Mouse (Mus musculus): ENCODE measurements around the gene Gm21962. TPM values are rescaled to one million over a fixed set of nuclear protein-coding genes. Genes with fewer than 3 reads are reported as not detected.

Gene Gm21962
- polyA plus RNA-seq, 1 experiment from 2014 or later: not detected

- Histone ChIP-seq H3K27me3 (ENCODE audit: control insufficient read depth, insufficient read depth, low read length) (no peaks in the 10 kb centered on the region), H3K36me3 (ENCODE audit: control insufficient read depth, insufficient read depth, low read length) (no peaks in the 10 kb centered on the region), H3K4me2 (ENCODE audit: low read length) (no peak overlapping the region), H3K27ac (replicated peaks in 1 of 2; ENCODE audit: control insufficient read depth in 1 of 2, insufficient read depth in 1 of 2, low read depth in 2 of 2, low read length in 2 of 2) (no peak overlapping the region), H3K9me3 (ENCODE audit: control insufficient read depth, low read length) (no peaks in the 10 kb centered on the region), H3K9ac (ENCODE audit: low read length) (no peak overlapping the region), H3K4me1 (ENCODE audit: control insufficient read depth in 2 of 2, insufficient read depth in 2 of 2, low read length in 2 of 2) (no peaks in the 10 kb centered on the region), H3K4me3 (ENCODE audit: control insufficient read depth in 1 of 2, insufficient read depth in 1 of 2, low read depth in 1 of 2, low read length in 2 of 2) (no peak overlapping the region)
- WGBS: 77% methylated on average over 5 of the region's 5 CpGs
- no peak for ATAC-seq (ENCODE audit: insufficient number of reproducible peaks, insufficient read depth, low FRiP score, low read depth)
Measured at GRCm38 (mm10) chr3:137641238-137641637, 30.1 kb upstream of the Gm21962 start.

GRCm38 (mm10) chr3:137642137-137642536 is 29.2 kb upstream of the Gm21962 start:
- WGBS: 67% methylated on average over 8 of the region's 8 CpGs
- H3K27ac ChIP-seq (replicated peaks in 1 of 2; ENCODE audit: control insufficient read depth in 1 of 2, insufficient read depth in 1 of 2, low read depth in 2 of 2, low read length in 2 of 2): no peak overlapping the region
- H3K9me3 ChIP-seq (ENCODE audit: control insufficient read depth, low read length): no peaks in the 10 kb centered on the region

GRCm38 (mm10) chr3:137642568-137642967 is 28.8 kb upstream of the Gm21962 start:
- no peak overlapping the region for H3K27ac ChIP-seq (replicated peaks in 1 of 2; ENCODE audit: control insufficient read depth in 1 of 2, insufficient read depth in 1 of 2, low read depth in 2 of 2, low read length in 2 of 2)
- ATAC-seq (ENCODE audit: insufficient number of reproducible peaks, insufficient read depth, low FRiP score, low read depth): no peak
- 73% methylated on average over 3 of the region's 3 CpGs for WGBS

More at GRCm38 (mm10) chr3:137642137-137642536, 29.2 kb upstream of the Gm21962 start:
- Histone ChIP-seq H3K4me1 (ENCODE audit: control insufficient read depth in 2 of 2, insufficient read depth in 2 of 2, low read length in 2 of 2) (no peaks in the 10 kb centered on the region), H3K4me2 (ENCODE audit: low read length) (no peak overlapping the region), H3K36me3 (ENCODE audit: control insufficient read depth, insufficient read depth, low read length) (no peaks in the 10 kb centered on the region), H3K9ac (ENCODE audit: low read length) (no peak overlapping the region), H3K27me3 (ENCODE audit: control insufficient read depth, insufficient read depth, low read length) (no peaks in the 10 kb centered on the region), H3K4me3 (ENCODE audit: control insufficient read depth in 1 of 2, insufficient read depth in 1 of 2, low read depth in 1 of 2, low read length in 2 of 2) (no peak overlapping the region)
- ATAC-seq (ENCODE audit: insufficient number of reproducible peaks, insufficient read depth, low FRiP score, low read depth): no peak

GRCm38 (mm10) chr3:137644081-137644480 is 27.2 kb upstream of the Gm21962 start:
- Histone ChIP-seq H3K4me1 (ENCODE audit: control insufficient read depth in 2 of 2, insufficient read depth in 2 of 2, low read length in 2 of 2) (no peaks in the 10 kb centered on the region), H3K27ac (replicated peaks in 1 of 2; ENCODE audit: control insufficient read depth in 1 of 2, insufficient read depth in 1 of 2, low read depth in 2 of 2, low read length in 2 of 2) (no peak overlapping the region), H3K27me3 (ENCODE audit: control insufficient read depth, insufficient read depth, low read length) (no peaks in the 10 kb centered on the region), H3K9ac (ENCODE audit: low read length) (no peak overlapping the region), H3K4me2 (ENCODE audit: low read length) (no peak overlapping the region), H3K36me3 (ENCODE audit: control insufficient read depth, insufficient read depth, low read length) (no peaks in the 10 kb centered on the region), H3K4me3 (ENCODE audit: control insufficient read depth in 1 of 2, insufficient read depth in 1 of 2, low read depth in 1 of 2, low read length in 2 of 2) (no peak overlapping the region), H3K9me3 (ENCODE audit: control insufficient read depth, low read length) (no peaks in the 10 kb centered on the region)
- no peak for ATAC-seq (ENCODE audit: insufficient number of reproducible peaks, insufficient read depth, low FRiP score, low read depth)
- 88% methylated on average over 3 of the region's 3 CpGs for WGBS

More at GRCm38 (mm10) chr3:137642568-137642967, 28.8 kb upstream of the Gm21962 start:
- Histone ChIP-seq H3K9me3 (ENCODE audit: control insufficient read depth, low read length) (no peaks in the 10 kb centered on the region), H3K36me3 (ENCODE audit: control insufficient read depth, insufficient read depth, low read length) (no peaks in the 10 kb centered on the region), H3K27me3 (ENCODE audit: control insufficient read depth, insufficient read depth, low read length) (no peaks in the 10 kb centered on the region), H3K4me3 (ENCODE audit: control insufficient read depth in 1 of 2, insufficient read depth in 1 of 2, low read depth in 1 of 2, low read length in 2 of 2) (no peak overlapping the region), H3K9ac (ENCODE audit: low read length) (no peak overlapping the region), H3K4me2 (ENCODE audit: low read length) (no peak overlapping the region), H3K4me1 (ENCODE audit: control insufficient read depth in 2 of 2, insufficient read depth in 2 of 2, low read length in 2 of 2) (no peaks in the 10 kb centered on the region)

GRCm38 (mm10) chr3:137644947-137645346 is 26.4 kb upstream of the Gm21962 start:
- Histone ChIP-seq H3K4me3 (ENCODE audit: control insufficient read depth in 1 of 2, insufficient read depth in 1 of 2, low read depth in 1 of 2, low read length in 2 of 2) (no peak overlapping the region), H3K27ac (replicated peaks in 1 of 2; ENCODE audit: control insufficient read depth in 1 of 2, insufficient read depth in 1 of 2, low read depth in 2 of 2, low read length in 2 of 2) (no peak overlapping the region), H3K9ac (ENCODE audit: low read length) (no peak overlapping the region), H3K4me2 (ENCODE audit: low read length) (no peak overlapping the region), H3K27me3 (ENCODE audit: control insufficient read depth, insufficient read depth, low read length) (no peaks in the 10 kb centered on the region), H3K36me3 (ENCODE audit: control insufficient read depth, insufficient read depth, low read length) (no peaks in the 10 kb centered on the region), H3K9me3 (ENCODE audit: control insufficient read depth, low read length) (no peaks in the 10 kb centered on the region), H3K4me1 (ENCODE audit: control insufficient read depth in 2 of 2, insufficient read depth in 2 of 2, low read length in 2 of 2) (no peaks in the 10 kb centered on the region)
- no peak for ATAC-seq (ENCODE audit: insufficient number of reproducible peaks, insufficient read depth, low FRiP score, low read depth)
- WGBS: 88% methylated on average over 6 of the region's 6 CpGs

GRCm38 (mm10) chr3:137647427-137648100 is 23.8 kb upstream of the Gm21962 start:
- Histone ChIP-seq H3K4me3 (ENCODE audit: control insufficient read depth in 1 of 2, insufficient read depth in 1 of 2, low read depth in 1 of 2, low read length in 2 of 2) (no peak overlapping the region), H3K4me1 (ENCODE audit: control insufficient read depth in 2 of 2, insufficient read depth in 2 of 2, low read length in 2 of 2) (no peaks in the 10 kb centered on the region), H3K36me3 (ENCODE audit: control insufficient read depth, insufficient read depth, low read length) (no peaks in the 10 kb centered on the region), H3K27ac (replicated peaks in 1 of 2; ENCODE audit: control insufficient read depth in 1 of 2, insufficient read depth in 1 of 2, low read depth in 2 of 2, low read length in 2 of 2) (no peak overlapping the region), H3K4me2 (ENCODE audit: low read length) (no peak overlapping the region), H3K9me3 (ENCODE audit: control insufficient read depth, low read length) (no peaks in the 10 kb centered on the region), H3K9ac (ENCODE audit: low read length) (no peak overlapping the region), H3K27me3 (ENCODE audit: control insufficient read depth, insufficient read depth, low read length) (no peaks in the 10 kb centered on the region)
- WGBS: 82% methylated on average over 12 of the region's 12 CpGs
- ATAC-seq (ENCODE audit: insufficient number of reproducible peaks, insufficient read depth, low FRiP score, low read depth): no peak

- WGBS: 68% methylated on average over 5 of the region's 5 CpGs
- no peak for ATAC-seq (ENCODE audit: insufficient number of reproducible peaks, insufficient read depth, low FRiP score, low read depth)
Measured at GRCm38 (mm10) chr3:137649112-137649511, 22.2 kb upstream of the Gm21962 start.

GRCm38 (mm10) chr3:137652853-137653252 is 18.5 kb upstream of the Gm21962 start:
- H3K4me1 ChIP-seq (ENCODE audit: control insufficient read depth in 2 of 2, insufficient read depth in 2 of 2, low read length in 2 of 2): no peaks in the 10 kb centered on the region
- 82% methylated on average over 2 of the region's 2 CpGs for WGBS
- H3K27ac ChIP-seq (replicated peaks in 1 of 2; ENCODE audit: control insufficient read depth in 1 of 2, insufficient read depth in 1 of 2, low read depth in 2 of 2, low read length in 2 of 2): no peak overlapping the region
- no peak overlapping the region for H3K9ac ChIP-seq (ENCODE audit: low read length)
- no peak overlapping the region for H3K4me2 ChIP-seq (ENCODE audit: low read length)
- H3K4me3 ChIP-seq (ENCODE audit: control insufficient read depth in 1 of 2, insufficient read depth in 1 of 2, low read depth in 1 of 2, low read length in 2 of 2): no peak overlapping the region
- no peak for ATAC-seq (ENCODE audit: insufficient number of reproducible peaks, insufficient read depth, low FRiP score, low read depth)
- no peaks in the 10 kb centered on the region for H3K27me3 ChIP-seq (ENCODE audit: control insufficient read depth, insufficient read depth, low read length)
- no peaks in the 10 kb centered on the region for H3K9me3 ChIP-seq (ENCODE audit: control insufficient read depth, low read length)
- no peaks in the 10 kb centered on the region for H3K36me3 ChIP-seq (ENCODE audit: control insufficient read depth, insufficient read depth, low read length)

More at GRCm38 (mm10) chr3:137649112-137649511, 22.2 kb upstream of the Gm21962 start:
- Histone ChIP-seq H3K4me2 (ENCODE audit: low read length) (no peak overlapping the region), H3K27ac (replicated peaks in 1 of 2; ENCODE audit: control insufficient read depth in 1 of 2, insufficient read depth in 1 of 2, low read depth in 2 of 2, low read length in 2 of 2) (no peak overlapping the region), H3K36me3 (ENCODE audit: control insufficient read depth, insufficient read depth, low read length) (no peaks in the 10 kb centered on the region), H3K9ac (ENCODE audit: low read length) (no peak overlapping the region), H3K27me3 (ENCODE audit: control insufficient read depth, insufficient read depth, low read length) (no peaks in the 10 kb centered on the region), H3K9me3 (ENCODE audit: control insufficient read depth, low read length) (no peaks in the 10 kb centered on the region), H3K4me3 (ENCODE audit: control insufficient read depth in 1 of 2, insufficient read depth in 1 of 2, low read depth in 1 of 2, low read length in 2 of 2) (no peak overlapping the region), H3K4me1 (ENCODE audit: control insufficient read depth in 2 of 2, insufficient read depth in 2 of 2, low read length in 2 of 2) (no peaks in the 10 kb centered on the region)

All from heart, embryonic 14.5 days (tissue).